Mouse (Mus musculus) intestine, postnatal 0 days (tissue): ENCODE measurements around the gene Ube2k. TPM values are rescaled to one million over a fixed set of nuclear protein-coding genes. Genes with fewer than 3 reads are reported as not detected.

Source experiments
- ATAC-seq: fragments of 200-750 bp; cut with Nextera tagmentation; 2 replicates; pipeline ENCODE4 v1.8.0; 2017; ENCODE audit warnings: mild to moderate bottlenecking, moderate TSS enrichment, moderate library complexity
- H3K27ac ChIP-seq: fragments of 300-500 bp; sonication (generic); 2 replicates; pipeline ENCODE4 v1.5.1; 2014; ENCODE audit warnings: mild to moderate bottlenecking, low read depth, low read length, moderate library complexity
- H3K27me3 ChIP-seq: fragments of 300-500 bp; sonication (generic); replicated peaks from 2 replicates; pipeline ENCODE4 v1.6.1; 2014; ENCODE audit warnings: low read length, mixed read lengths; ENCODE audit not compliant: control insufficient read depth, insufficient read depth
- H3K36me3 ChIP-seq: fragments of 300-500 bp; sonication (generic); 2 replicates; pipeline ENCODE4 v1.6.1; 2014; ENCODE audit warnings: mild to moderate bottlenecking, moderate library complexity; ENCODE audit not compliant: control insufficient read depth, insufficient read depth
- H3K4me1 ChIP-seq: fragments of 300-500 bp; sonication (generic); replicated peaks from 2 replicates; pipeline ENCODE4 v1.6.1; 2014; ENCODE audit warnings: antibody characterized with exemption, low read length, mixed read lengths; ENCODE audit not compliant: control insufficient read depth, insufficient read depth
- H3K4me2 ChIP-seq: fragments of 300-500 bp; sonication (generic); replicated peaks from 2 replicates; pipeline ENCODE4 v1.6.1; 2014; ENCODE audit warnings: low read depth, mild to moderate bottlenecking, moderate library complexity
- H3K4me3 ChIP-seq: fragments of 300-500 bp; sonication (generic); 2 replicates; pipeline ENCODE4 v1.5.1; 2014; ENCODE audit warnings: low read depth, low read length
- H3K9ac ChIP-seq: fragments of 300-500 bp; sonication (generic); 2 replicates; pipeline ENCODE4 v1.6.1; 2014; ENCODE audit warnings: mild to moderate bottlenecking, low read depth, low read length
- H3K9me3 ChIP-seq: fragments of 300-500 bp; sonication (generic); 2 replicates; pipeline ENCODE4 v1.6.1; 2016; ENCODE audit warnings: mixed run types; ENCODE audit not compliant: control insufficient read depth
- CTCF ChIP-seq: sonication (generic); IDR thresholded peaks from 2 replicates; pipeline ENCODE4 v1.5.1; 2016; ENCODE audit warnings: low read depth, mild to moderate bottlenecking, control low read depth, antibody characterized with exemption, moderate library complexity
- WGBS: fragments of 180-500 bp; shearing (Covaris S2); extraction: QIAGEN DNeasy Blood & Tissue Kit; methylation state at CpG from one replicate; pipeline ENCODE4 v1.1.7; 2014; 5-methylcytosine and 5-hydroxymethylcytosine counted together
- polyA plus RNA-seq: library from polyadenylated mRNA; unstranded; fragments of >200 nt; fragmentation: Nextera tagmentation; extraction: Ambion mirVana; gene quantifications from 2 replicates; pipeline ENCODE4 v1.2.1, GENCODE M21; 2015

Ube2k gene
- polyA plus RNA-seq, 1 experiment from 2014 or later = 102 TPM

DNA sequence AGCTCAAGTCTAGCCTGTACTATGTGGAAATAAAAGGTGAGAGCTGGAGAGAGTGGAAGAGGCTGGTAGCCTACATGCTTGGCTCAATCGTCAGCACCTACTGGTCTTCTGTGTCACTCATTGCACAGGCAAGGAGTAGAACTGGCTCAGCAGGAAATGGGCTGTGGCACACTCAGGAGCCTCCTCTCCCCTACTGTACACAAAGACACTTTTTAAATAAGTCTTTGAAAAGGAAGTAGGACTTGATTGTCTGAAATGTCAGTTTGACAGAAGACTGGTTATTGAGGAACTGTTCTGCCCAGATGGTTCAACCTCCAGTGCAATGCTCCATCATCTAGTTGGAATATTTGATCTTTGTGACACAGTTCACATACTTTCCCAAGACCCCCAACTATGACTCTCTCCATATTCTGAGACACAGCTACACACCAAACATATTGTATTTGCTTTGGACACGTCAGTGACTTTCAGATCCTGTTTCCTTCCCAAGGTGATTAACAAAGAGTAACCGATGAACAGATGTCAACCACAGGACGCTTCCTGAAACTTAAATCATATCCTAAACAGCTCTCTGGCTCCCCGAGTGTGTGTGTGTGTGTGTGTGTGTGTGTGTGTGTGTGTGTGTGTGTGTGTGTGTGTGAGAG lies 22.3 kb upstream of the Ube2k start:
- Histone ChIP-seq H3K36me3 (no peaks in the 10 kb centered on the region), H3K4me3 (no peak overlapping the region), H3K4me1 (no peaks in the 10 kb centered on the region), H3K9me3 (0 out of 2 replicates have a peak, but pooled peaks cover 3% of the 10 kb centered on the region), H3K27ac (no peak overlapping the region), H3K27me3 (no peaks in the 10 kb centered on the region), H3K4me2 (no peak overlapping the region), H3K9ac (no peak overlapping the region)
- WGBS = 31% methylated on average over 5 of the region's 5 CpGs
- ATAC-seq = peak; percentile 77
- TF ChIP-seq CTCF = no peak

DNA sequence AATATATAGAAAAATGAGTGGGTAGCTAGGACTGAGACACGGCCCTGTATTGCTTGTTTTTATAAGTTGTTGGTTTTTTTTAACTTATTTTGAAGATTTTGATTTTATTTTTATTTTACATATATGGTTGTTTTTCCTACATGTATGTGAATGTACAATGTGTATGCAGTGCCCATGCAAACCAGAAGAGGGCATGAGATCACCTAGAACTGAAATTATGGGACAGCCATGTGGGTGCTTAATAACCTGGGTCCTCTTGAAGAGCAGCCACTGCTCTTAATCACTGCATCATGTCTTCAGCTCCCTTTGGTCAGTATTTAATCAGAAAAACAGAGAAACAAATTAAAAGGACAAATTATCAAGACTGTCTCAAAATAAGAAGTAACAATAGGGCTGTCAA lies 15.2 kb upstream of the Ube2k start:
- Histone ChIP-seq H3K9ac (no peak overlapping the region), H3K9me3 (no peaks in the 10 kb centered on the region), H3K36me3 (no peaks in the 10 kb centered on the region), H3K27me3 (no peaks in the 10 kb centered on the region), H3K27ac (no peak overlapping the region), H3K4me1 (no peaks in the 10 kb centered on the region), H3K4me3 (no peak overlapping the region), H3K4me2 (no peak overlapping the region)
- ATAC-seq = no peak
- WGBS = 84% methylated on average over 1 of the region's 1 CpGs
- peak; percentile 60 for TF ChIP-seq CTCF

GRCm38 (mm10) chr5:65524831-65525230 lies 12.2 kb upstream of the Ube2k start:
- 70% methylated on average over 4 of the region's 4 CpGs for WGBS
- no peak overlapping the region for H3K4me3 ChIP-seq
- no peak overlapping the region for H3K9ac ChIP-seq
- no peak overlapping the region for H3K27ac ChIP-seq
- ATAC-seq = no peak
- H3K36me3 ChIP-seq = no peaks in the 10 kb centered on the region
- no peak overlapping the region for H3K4me2 ChIP-seq
- no peaks in the 10 kb centered on the region for H3K27me3 ChIP-seq
- no peaks in the 10 kb centered on the region for H3K4me1 ChIP-seq
- TF ChIP-seq CTCF = no peak
- no peaks in the 10 kb centered on the region for H3K9me3 ChIP-seq

GRCm38 (mm10) chr5:65525674-65526443 lies 11.2 kb upstream of the Ube2k start:
- no peak overlapping the region for H3K4me2 ChIP-seq
- peak; percentile 81 for TF ChIP-seq CTCF
- no peak overlapping the region for H3K4me3 ChIP-seq
- no peaks in the 10 kb centered on the region for H3K9me3 ChIP-seq
- H3K27me3 ChIP-seq = no peaks in the 10 kb centered on the region
- WGBS = 25% methylated on average over 8 of the region's 8 CpGs
- H3K27ac ChIP-seq = no peak overlapping the region
- H3K36me3 ChIP-seq = no peaks in the 10 kb centered on the region
- H3K9ac ChIP-seq = no peak overlapping the region
- ATAC-seq = peak; percentile 28; the same call in 1 of the 2 replicates
- H3K4me1 ChIP-seq = no peaks in the 10 kb centered on the region

DNA sequence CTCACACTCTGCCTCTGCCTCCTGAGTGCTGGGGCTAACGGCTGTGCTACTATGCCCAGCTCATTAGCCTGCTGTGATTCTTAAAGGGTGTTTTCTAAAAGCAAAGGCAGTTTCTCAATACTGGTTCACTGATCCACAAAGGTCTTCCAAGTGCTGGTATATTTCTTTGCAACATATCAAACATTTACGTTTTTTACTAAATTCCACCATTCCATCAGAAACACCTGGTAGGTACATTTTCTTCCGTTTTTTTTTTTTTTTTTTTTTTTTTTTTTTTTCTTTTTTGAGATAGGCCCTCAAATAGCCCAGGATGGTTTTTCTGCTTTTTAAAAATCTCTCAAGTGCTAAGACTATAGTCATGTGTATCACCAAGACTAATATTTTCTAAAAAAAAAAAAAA lies 5.8 kb upstream of the Ube2k start:
- no peak overlapping the region for H3K27ac ChIP-seq
- no peaks in the 10 kb centered on the region for H3K36me3 ChIP-seq
- H3K9me3 ChIP-seq = no peaks in the 10 kb centered on the region
- WGBS = 81% methylated on average over 3 of the region's 3 CpGs
- H3K27me3 ChIP-seq = no peaks in the 10 kb centered on the region
- H3K9ac ChIP-seq = no peak overlapping the region
- no peak for TF ChIP-seq CTCF
- H3K4me2 ChIP-seq = no peak overlapping the region
- no peak overlapping the region for H3K4me3 ChIP-seq
- no peaks in the 10 kb centered on the region for H3K4me1 ChIP-seq
- ATAC-seq = no peak

DNA sequence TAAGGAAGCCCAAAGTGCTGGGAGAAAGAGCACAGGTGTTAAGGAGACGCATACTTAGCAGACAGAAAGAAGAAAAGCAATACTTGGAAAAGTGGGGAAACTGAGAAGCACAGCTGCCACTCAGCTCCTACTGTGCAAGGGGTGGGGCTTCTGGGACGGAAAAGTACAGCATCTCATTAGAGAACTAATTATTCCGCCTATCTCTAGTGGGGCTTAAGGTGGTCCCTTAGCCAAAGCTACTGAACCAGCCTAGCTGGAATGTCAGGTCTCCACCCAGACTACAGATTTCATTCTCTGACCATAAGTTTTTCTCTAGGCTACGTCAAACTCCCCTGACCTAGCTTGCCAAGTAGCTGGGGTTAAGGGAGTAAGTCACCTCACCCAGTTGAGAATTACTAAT lies 2.5 kb upstream of the Ube2k start:
- H3K9me3 ChIP-seq = no peaks in the 10 kb centered on the region
- H3K36me3 ChIP-seq = no peaks in the 10 kb centered on the region
- no peaks in the 10 kb centered on the region for H3K4me1 ChIP-seq
- no peak for ATAC-seq
- H3K27ac ChIP-seq = no peak overlapping the region
- H3K27me3 ChIP-seq = no peaks in the 10 kb centered on the region
- H3K4me3 ChIP-seq = no peak overlapping the region
- H3K9ac ChIP-seq = no peak overlapping the region
- no peak overlapping the region for H3K4me2 ChIP-seq
- TF ChIP-seq CTCF = no peak
- 66% methylated on average over 4 of the region's 4 CpGs for WGBS
